Mouse (Mus musculus) embryonic fibroblast, embryonic 13.5 days (primary cell): ENCODE data around the gene Arhgap19. TPM values are rescaled to one million over a fixed set of nuclear protein-coding genes. Genes with fewer than 3 reads are reported as not detected.

Experiments
- H3K27ac ChIP-seq: 2 replicates; pipeline ENCODE4 v1.5.1; 2012; ENCODE audit warnings: low read length, control low read depth, inconsistent platforms; ENCODE audit not compliant: insufficient read depth
- H3K4me1 ChIP-seq: 2 replicates; pipeline ENCODE4 v1.6.1; 2011; ENCODE audit warnings: low read length; ENCODE audit not compliant: control insufficient read depth, insufficient read depth
- H3K4me3 ChIP-seq: 2 replicates; pipeline ENCODE4 v1.5.1; 2011; ENCODE audit warnings: mild to moderate bottlenecking, control low read depth, low read length; ENCODE audit not compliant: insufficient read depth
- CTCF ChIP-seq: IDR thresholded peaks from 2 replicates; pipeline ENCODE4 v1.5.1; 2011; ENCODE audit warnings: mild to moderate bottlenecking, control low read depth, low read length, moderate library complexity, borderline replicate concordance; ENCODE audit not compliant: insufficient read depth
- POLR2A ChIP-seq: IDR thresholded peaks from 2 replicates; pipeline ENCODE4 v1.6.1; 2011; ENCODE audit warnings: low read depth, mild to moderate bottlenecking, control low read depth, low read length, moderate library complexity
- polyA plus RNA-seq: library from polyadenylated mRNA; stranded (reverse); fragments of >200 nt; gene quantifications from 2 replicates; pipeline ENCODE4 v1.2.4, GENCODE M21; 2011; ENCODE audit warnings: low read depth; ENCODE audit not compliant: missing spikeins, insufficient read length

Arhgap19 gene
- polyA plus RNA-seq, 1 experiment, result 10.4 TPM

GRCm38 (mm10) chr19:41724831-41725470 lies 76.9 kb downstream of the Arhgap19 start:
- TF ChIP-seq POLR2A, result no peak
- TF ChIP-seq CTCF, result no peak
- H3K4me3 ChIP-seq, result no peak overlapping the region
- H3K27ac ChIP-seq, result no peak overlapping the region
- H3K4me1 ChIP-seq, result no peaks in the 10 kb centered on the region

GRCm38 (mm10) chr19:41723337-41723736 lies 78.5 kb downstream of the Arhgap19 start:
- Histone ChIP-seq H3K4me3 (no peak overlapping the region), H3K4me1 (no peaks in the 10 kb centered on the region), H3K27ac (no peak overlapping the region)
- no peak for TF ChIP-seq POLR2A
- no peak for TF ChIP-seq CTCF

GRCm38 (mm10) chr19:41719436-41719835 lies 82.4 kb downstream of the Arhgap19 start:
- Histone ChIP-seq H3K4me3 (no peak overlapping the region), H3K27ac (no peak overlapping the region), H3K4me1 (no peaks in the 10 kb centered on the region)
- no peak for TF ChIP-seq CTCF
- TF ChIP-seq POLR2A, result no peak

Other genes starting within 250 kb of the Arhgap19 start
- 7.2 and 8.8 TPM in 2 replicates for gene Gm340, start 219.7 kb downstream of the Arhgap19 start, polyA plus RNA-seq
- 0.46 and 0.68 TPM in 2 replicates for gene Slit1, start 58.4 kb downstream of the Arhgap19 start, polyA plus RNA-seq
- gene Frat1, start 27.9 kb upstream of the Arhgap19 start, polyA plus RNA-seq, result 0.26 TPM in 1 of 2 replicates, not detected in the other
- 0.56 TPM in 1 of 2 replicates, not detected in the other for gene Frat2, start 46.1 kb upstream of the Arhgap19 start, polyA plus RNA-seq
- 11.3 and 12.8 TPM in 2 replicates for gene Rrp12, start 94.1 kb upstream of the Arhgap19 start, polyA plus RNA-seq
- gene Pgam1, start 109.9 kb upstream of the Arhgap19 start, polyA plus RNA-seq, result 403 and 492 TPM in 2 replicates
- 49.8 and 50.9 TPM in 2 replicates for gene Exosc1, start 131.4 kb upstream of the Arhgap19 start, polyA plus RNA-seq
- gene Zdhhc16, start 131.4 kb upstream of the Arhgap19 start, polyA plus RNA-seq, result 65.7 and 89.8 TPM in 2 replicates
- gene Mms19, start 179.1 kb upstream of the Arhgap19 start, polyA plus RNA-seq, result 53.2 and 54.2 TPM in 2 replicates
- 29.8 and 39.5 TPM in 2 replicates for gene Ubtd1, start 179.7 kb upstream of the Arhgap19 start, polyA plus RNA-seq
- gene Ankrd2, start 234.0 kb upstream of the Arhgap19 start, polyA plus RNA-seq, result not detected in 2 replicates
- gene Hoga1, start 243.6 kb upstream of the Arhgap19 start, polyA plus RNA-seq, result 1.3 and 1.7 TPM in 2 replicates